Mouse (Mus musculus) MEL-GATA-1-ER (cell line): ENCODE measurements around the gene Sox8.

Experiments
- DNase-seq: peaks from one replicate; pipeline ENCODE4 v3.0.0-alpha.2; 2012; ENCODE audit warnings: low read depth; ENCODE audit errors: extremely low read depth

The Sox8 gene

DNA sequence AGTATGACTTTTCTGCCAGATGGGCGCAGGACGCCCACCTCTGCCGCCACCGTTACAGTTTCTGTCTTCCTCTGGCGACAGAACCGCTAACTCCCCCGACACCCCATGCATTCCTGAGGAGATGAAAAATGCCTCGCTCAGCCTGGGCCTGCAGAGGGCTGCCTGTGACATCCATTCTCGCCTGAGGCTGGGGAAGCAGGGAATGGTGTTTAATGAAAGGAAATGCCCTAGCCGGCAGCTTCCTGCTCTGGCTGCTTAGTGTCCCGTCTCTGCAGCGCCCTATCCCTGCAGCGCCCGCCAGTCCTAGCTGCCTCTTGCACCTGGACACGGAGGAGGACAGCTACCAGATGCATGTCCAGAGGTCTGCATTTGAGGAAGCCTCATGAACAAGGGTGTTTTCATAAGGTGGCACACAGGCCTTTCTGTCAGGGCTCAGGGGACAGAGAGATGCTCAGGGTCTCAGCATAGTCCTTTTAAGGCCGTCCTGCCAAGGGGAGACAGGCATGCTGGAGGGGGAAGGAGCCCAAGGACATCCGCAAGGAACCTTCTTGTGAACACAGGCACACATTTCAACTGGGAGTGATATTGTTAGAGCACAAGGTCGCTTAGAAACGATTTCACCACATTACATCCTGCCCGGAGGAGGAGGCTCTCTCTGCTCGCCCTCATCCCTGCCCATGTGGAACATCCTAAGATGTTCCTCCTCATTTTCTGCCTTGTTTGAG is 13.7 kb downstream of the Sox8 start:
- no peak for DNase-seq

GRCm38 (mm10) chr17:25555666-25556629 is 14.5 kb downstream of the Sox8 start:
- no peak for DNase-seq

GRCm38 (mm10) chr17:25555159-25555558 is 15.3 kb downstream of the Sox8 start:
- DNase-seq: no peak

DNA sequence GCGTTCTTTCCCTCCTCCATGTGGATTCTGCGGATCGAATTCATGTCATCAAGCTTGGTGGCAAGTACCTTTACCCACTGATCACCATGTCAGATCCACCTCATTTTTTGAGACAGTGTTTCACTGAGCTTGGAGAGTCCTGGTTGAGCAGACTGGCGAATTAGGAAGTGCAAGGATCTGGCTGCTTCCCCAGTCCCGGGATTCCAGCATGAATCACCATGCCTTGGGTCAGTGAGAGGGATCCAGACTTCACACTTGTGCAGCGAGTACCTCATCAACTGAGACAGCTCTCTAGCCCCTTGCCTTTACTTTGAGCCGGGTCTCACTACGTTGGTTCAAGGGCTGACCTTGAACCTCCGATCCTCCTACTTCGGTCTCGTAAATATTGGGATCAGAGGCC is 19.2 kb downstream of the Sox8 start:
- no peak for DNase-seq

- no peak for DNase-seq
These were observed 20.5 kb downstream of the Sox8 start for GRCm38 (mm10) chr17:25550020-25550419.

- DNase-seq: no peak
These were observed 23.5 kb downstream of the Sox8 start for GRCm38 (mm10) chr17:25547026-25547425.

DNA sequence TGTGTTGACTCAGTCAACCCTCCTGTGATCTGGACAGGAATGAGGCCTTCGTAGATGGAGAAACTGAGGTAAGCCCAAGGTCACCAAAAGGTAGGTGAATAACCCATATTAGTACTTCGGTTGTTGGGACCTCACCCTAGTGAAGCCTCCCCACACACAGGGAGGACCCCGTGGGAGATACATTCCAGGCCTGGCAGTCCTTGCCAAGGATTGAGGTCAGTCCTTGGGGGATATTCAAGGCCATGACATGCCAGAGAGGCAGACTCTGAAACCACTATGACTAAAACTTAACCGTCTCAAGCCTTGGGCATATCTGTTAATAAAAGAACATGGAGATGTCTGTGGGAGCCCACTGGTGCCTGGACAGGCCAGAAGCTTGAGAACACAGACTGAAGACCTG is 28.7 kb downstream of the Sox8 start:
- DNase-seq: no peak

DNA sequence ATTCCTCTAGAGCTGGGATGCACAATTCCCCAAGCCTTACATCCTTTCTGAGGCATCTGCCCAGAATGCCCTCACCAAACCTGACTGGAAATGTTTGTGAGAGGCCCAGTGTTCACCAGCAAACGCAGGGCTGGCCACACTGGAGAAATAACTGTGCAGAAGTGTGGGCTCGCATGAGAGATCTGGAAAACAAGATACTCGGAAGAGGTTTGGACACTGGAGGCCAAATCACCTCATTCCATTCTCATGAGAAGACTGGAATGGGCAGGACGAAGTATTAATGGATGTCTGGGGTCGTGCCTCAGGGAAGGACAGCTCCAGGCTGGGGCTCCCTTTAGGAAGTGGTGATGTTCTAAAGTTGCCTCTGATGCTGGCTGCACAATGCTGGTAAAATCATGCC is 29.8 kb downstream of the Sox8 start:
- DNase-seq: no peak

- DNase-seq: no peak
These were observed 31.3 kb downstream of the Sox8 start for GRCm38 (mm10) chr17:25538945-25539875.

DNA sequence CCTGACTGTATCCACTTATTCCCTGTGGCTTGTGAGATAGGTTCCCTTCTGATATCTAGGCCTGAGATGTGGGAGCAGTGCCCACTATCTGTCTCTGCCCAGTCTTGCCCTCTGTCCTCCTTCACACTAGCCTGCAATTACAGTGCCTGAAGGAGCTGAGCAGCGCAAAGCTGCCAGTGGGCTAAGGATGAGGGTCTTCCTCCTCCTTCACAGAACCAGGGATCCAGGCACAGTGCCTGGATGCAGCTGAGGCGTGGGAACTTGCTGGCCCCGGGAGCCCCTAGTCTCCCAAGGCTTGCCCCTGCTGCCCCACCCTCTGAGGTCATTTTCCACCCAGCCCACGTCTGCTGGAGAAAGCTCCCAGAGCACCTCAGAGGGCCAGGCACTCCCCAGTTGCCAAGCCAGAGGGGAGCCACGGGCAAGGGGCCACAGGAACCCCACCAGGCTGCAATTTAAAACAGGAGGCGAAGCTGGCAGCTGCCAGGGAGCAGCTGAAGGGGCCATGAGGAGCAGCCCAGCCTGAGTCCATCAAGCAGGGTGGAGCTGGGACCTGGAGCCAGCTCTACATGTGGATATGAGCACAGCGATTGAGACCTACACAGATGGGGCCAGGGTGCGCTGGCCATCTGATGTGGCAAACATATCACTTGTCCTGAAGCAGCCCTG is 40.0 kb downstream of the Sox8 start:
- no peak for DNase-seq

DNA sequence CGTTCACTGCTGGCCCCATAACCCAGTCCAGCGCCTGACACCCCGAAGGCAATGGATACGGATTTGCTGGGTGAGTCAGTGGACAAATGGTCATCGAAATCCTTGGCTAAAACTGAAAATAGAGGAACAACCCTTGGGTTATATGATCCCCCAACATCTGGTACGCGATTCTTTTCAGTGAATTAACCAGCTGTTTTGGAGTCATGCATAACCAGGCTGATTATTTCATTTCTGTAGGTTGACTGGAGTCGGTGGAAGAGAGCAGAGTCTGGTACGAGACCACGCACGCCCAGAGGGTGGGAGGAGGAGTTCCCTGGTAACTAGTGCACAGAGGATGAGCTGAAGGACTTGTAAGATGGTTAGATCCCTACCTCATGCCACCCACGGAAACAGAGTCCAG is 48.4 kb downstream of the Sox8 start:
- DNase-seq: no peak

DNA sequence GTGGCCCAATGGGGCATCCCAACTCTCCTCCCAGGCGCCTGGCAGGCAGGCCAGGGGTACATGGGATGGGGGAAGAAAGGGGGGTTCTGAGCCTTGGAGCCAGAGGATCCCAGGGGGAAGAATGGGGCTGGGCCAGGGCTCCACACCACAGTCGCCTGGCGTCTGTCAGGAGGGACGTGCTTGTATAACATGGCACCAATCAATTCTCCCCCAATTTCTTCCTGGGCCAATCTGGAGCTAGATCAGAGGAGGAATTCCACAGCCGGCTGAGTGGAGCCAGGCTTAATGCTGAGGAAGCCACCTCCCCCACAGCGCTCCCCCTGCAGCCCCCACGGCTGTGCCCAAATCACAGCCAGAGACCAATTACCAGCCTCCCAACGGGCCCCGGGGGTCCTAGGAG is 50.0 kb downstream of the Sox8 start:
- DNase-seq: no peak

DNA sequence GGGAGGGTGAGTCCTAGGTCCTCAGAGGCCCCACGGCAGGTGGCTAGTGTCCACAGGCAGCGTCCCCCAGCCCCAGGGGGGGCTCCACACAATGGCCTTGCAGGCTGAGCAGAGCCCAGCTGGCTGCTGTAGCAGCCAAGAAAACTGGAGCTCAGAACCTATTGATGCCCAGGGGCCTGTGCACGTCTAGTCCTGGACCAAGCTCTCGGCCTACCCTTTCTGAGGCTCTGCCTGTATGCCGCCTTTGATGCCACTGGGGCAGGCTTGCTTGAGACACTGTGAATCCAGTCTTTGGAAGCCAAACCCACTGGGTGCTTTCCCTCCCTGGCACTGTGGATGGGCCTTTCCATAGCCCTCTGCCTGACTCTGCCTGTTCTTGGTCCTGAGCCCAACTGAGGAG is 51.0 kb downstream of the Sox8 start:
- no peak for DNase-seq

- no peak for DNase-seq
These were observed 52.3 kb downstream of the Sox8 start for GRCm38 (mm10) chr17:25518144-25518543.

- DNase-seq: no peak
These were observed 54.2 kb downstream of the Sox8 start for GRCm38 (mm10) chr17:25516315-25516714.
